Mouse (Mus musculus): ENCODE data around the gene Pih1d1. TPM values are rescaled to one million over a fixed set of nuclear protein-coding genes. Genes with fewer than 3 reads are reported as not detected.
"Not testable (repeated sequence)": the region's sequence is repeated elsewhere in the genome, so short reads cannot be mapped to it uniquely, and the experiment has no call there.

The Pih1d1 gene
- polyA plus RNA-seq (2021): 68.2 TPM

- POLR2A ChIA-PET: interaction anchor here (0.7 kb wide), 1 partner anchor 11 kb away, joined by 3 read pairs; no protein-coding TSS in a partner anchor
- no peaks in the 10 kb centered on the region for H3K27me3 ChIP-seq
- no peak for TF ChIP-seq CTCF (IDR thresholded peaks at IDR 0.05)
- DNase-seq (ENCODE audit: low read depth, low spot score) (peak; percentile 62), ATAC-seq (peak; percentile 83)
- in situ Hi-C loops (cut with MboI; ENCODE audit: low pct_unique_long_range_greater_than_20kb): no loop called here
- CTCF ChIA-PET: interaction anchor here (0.7 to 2.7 kb wide), 4 partner anchors 9 to 94 kb away, joined by 3 to 10 read pairs (median 4); partner anchors contain the start of genes Flt3l, Gm45713 and Slc17a7
These were observed at the start of gene Pih1d1, which contains the start of gene Aldh16a1 for GRCm38 (mm10) chr7:45154096-45154992. TSS of gene Pih1d1 (plus strand) at chr7:45154303. TSS of gene Aldh16a1 (minus strand) at chr7:45154584.

DNA sequence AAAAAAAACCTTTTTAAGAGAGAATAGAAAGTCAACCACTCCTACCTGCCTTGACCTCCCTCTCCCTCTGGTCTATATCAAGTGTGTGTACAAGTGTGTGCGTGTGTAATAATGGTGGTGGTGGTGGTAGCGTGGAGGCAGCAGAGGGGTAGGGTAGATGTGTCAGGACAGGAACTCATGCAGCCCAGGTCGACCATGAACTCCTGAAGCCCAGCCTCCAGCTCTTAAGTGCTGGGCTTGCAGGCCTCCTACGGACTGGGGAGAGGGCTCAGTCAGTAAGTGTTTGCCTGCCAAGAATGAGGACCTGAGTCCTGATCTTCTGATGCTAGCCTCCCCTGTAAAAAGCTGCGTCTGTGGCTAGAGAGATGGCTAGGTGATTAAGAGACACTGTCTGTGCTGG, 49.2 kb upstream of the Pih1d1 start:
- ATAC-seq (no peak), DNase-seq (ENCODE audit: low read depth, low spot score) (no peak)
- no peak for TF ChIP-seq CTCF (IDR thresholded peaks at IDR 0.05)
- POLR2A ChIA-PET: no interaction called here
- CTCF ChIA-PET: no interaction called here
- no peaks in the 10 kb centered on the region for H3K27me3 ChIP-seq
- in situ Hi-C loops (cut with MboI; ENCODE audit: low pct_unique_long_range_greater_than_20kb): no loop called here

- CTCF ChIA-PET: no interaction called here
- ATAC-seq: no peak
- in situ Hi-C loops (cut with MboI; ENCODE audit: low pct_unique_long_range_greater_than_20kb): no loop called here
These were observed 48.6 kb upstream of the Pih1d1 start for GRCm38 (mm10) chr7:45105491-45105890.

DNA sequence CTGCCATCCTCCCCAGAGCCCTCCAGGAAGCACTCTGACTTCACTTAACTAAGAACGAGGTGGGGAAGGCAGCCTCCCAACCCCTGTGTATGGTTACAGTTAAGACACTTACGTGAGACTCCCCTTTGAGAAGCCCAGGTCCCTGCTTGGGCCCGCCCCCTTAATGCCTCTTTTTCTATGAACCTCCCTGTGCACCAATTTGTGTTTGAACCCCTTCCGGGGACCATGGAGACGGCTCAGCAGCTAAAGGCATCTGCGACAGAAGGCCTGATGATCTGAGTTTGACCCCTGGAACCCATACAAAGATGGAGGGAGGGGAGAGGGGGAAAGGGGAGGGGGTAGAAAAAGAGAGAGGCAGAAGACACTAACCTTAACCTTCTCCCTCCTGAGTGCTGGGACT, 47.7 kb upstream of the Pih1d1 start:
- TF ChIP-seq CTCF (IDR thresholded peaks at IDR 0.05): no peak
- no peaks in the 10 kb centered on the region for H3K27me3 ChIP-seq
- CTCF ChIA-PET: no interaction called here
- in situ Hi-C loops (cut with MboI; ENCODE audit: low pct_unique_long_range_greater_than_20kb): no loop called here
- no peak for ATAC-seq
- POLR2A ChIA-PET: no interaction called here
- no peak for DNase-seq (ENCODE audit: low read depth, low spot score)

More at GRCm38 (mm10) chr7:45105491-45105890, 48.6 kb upstream of the Pih1d1 start:
- no peak for DNase-seq (ENCODE audit: low read depth, low spot score)
- TF ChIP-seq CTCF (IDR thresholded peaks at IDR 0.05): no peak
- no peaks in the 10 kb centered on the region for H3K27me3 ChIP-seq
- POLR2A ChIA-PET: no interaction called here

DNA sequence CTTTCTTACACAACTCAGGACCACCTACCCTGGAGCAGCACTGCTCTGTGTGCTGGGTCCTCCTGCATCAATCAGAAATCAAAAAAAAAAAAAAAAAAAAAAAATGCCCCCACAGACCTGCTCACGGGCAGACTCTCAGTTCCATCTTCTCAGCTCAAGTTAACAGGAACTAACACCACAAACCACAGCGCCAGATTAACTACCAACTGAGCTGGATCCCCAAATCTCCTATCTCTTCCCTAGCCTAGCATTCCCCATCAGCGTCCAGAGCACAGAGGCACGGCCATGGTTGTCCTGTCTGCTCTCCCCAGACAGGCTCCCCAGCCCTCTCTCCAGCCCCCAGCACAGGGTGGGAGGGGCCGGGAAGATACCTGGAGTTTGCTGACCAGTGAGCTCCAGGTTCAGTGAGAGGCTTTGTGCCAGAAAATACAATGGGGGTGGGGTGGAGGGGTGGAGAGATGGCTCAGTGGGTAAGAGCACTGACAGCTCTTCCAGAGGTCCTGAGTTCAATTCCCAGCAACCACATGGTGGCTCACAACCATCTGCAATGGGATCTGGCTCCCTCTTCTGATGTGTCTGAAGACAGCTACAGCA, 47.0 kb upstream of the Pih1d1 start:
- in situ Hi-C loops (cut with MboI; ENCODE audit: low pct_unique_long_range_greater_than_20kb): no loop called here
- DNase-seq (ENCODE audit: low read depth, low spot score) (no peak), ATAC-seq (no peak)
- ChIA-PET CTCF (no interaction called here), POLR2A (no interaction called here)
- no peaks in the 10 kb centered on the region for H3K27me3 ChIP-seq
- TF ChIP-seq CTCF (IDR thresholded peaks at IDR 0.05): no peak

GRCm38 (mm10) chr7:45110089-45110488, 44.0 kb upstream of the Pih1d1 start:
- ATAC-seq; in situ Hi-C loops (cut with MboI; ENCODE audit: low pct_unique_long_range_greater_than_20kb); DNase-seq (ENCODE audit: low read depth, low spot score); H3K27me3 ChIP-seq: not testable (repeated sequence)
- ChIA-PET CTCF (interaction anchor here (1.4 kb wide), 1 partner anchor 11 kb away, joined by 3 read pairs; no protein-coding TSS in a partner anchor), POLR2A (interaction anchor here (0.6 kb wide), 1 partner anchor 303 kb away, joined by 3 read pairs; no protein-coding TSS in a partner anchor)

DNA sequence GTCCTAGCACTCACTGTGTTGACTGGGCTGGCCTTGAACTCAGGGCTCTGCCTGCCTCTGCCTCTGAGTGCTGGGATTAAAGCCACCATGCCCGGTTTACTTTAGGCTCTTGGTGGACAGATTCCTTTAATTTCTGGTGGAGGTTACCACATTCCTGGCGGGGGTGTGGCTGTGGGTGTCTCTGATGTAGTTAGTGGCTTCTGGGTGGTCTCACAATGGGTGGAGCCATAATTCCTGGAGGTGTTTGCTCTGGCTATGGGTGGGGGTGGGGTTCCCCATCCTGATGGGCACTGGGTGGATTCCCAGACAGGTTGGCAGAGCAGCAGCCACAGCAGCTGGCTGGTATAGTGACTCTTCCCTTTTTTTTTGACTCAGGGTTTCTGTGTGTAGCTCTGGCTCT, 42.2 kb upstream of the Pih1d1 start:
- ChIA-PET POLR2A (no interaction called here), CTCF (interaction anchor here (0.9 to 1.2 kb wide), 2 partner anchors 24 to 32 kb away, joined by 3 read pairs; no protein-coding TSS in a partner anchor)
- in situ Hi-C loops (cut with MboI; ENCODE audit: low pct_unique_long_range_greater_than_20kb): no loop called here
- DNase-seq (ENCODE audit: low read depth, low spot score) (no peak), ATAC-seq (no peak)
- no peaks in the 10 kb centered on the region for H3K27me3 ChIP-seq
- TF ChIP-seq CTCF (IDR thresholded peaks at IDR 0.05): no peak

DNA sequence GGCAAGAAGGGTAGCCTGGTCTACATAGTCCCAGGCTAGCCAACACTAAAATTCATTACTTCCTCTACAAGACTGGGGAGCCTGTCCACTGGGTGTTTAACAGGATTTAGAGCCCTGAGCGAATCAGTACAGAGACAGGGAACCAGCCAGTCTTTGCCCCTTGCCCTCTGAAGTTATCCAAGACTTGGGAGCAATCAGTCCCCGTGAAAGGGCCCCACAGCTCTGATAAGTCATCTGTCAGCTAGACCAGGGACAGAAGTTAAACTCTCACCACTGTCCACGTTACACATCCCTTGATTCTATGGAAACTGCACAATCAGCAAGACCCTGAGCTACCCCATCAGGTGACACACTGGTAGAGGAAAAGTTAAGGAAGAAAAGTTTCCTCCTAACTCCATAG, 41.6 kb upstream of the Pih1d1 start:
- CTCF ChIA-PET: no interaction called here
- TF ChIP-seq CTCF (IDR thresholded peaks at IDR 0.05): no peak
- H3K27me3 ChIP-seq: no peaks in the 10 kb centered on the region
- POLR2A ChIA-PET: no interaction called here
- in situ Hi-C loops (cut with MboI; ENCODE audit: low pct_unique_long_range_greater_than_20kb): no loop called here
- DNase-seq (ENCODE audit: low read depth, low spot score) (no peak), ATAC-seq (no peak)

- CTCF ChIA-PET: no interaction called here
- in situ Hi-C loops (cut with MboI; ENCODE audit: low pct_unique_long_range_greater_than_20kb): no loop called here
- POLR2A ChIA-PET: no interaction called here
- TF ChIP-seq CTCF (IDR thresholded peaks at IDR 0.05): no peak
- ATAC-seq: no peak
- DNase-seq (ENCODE audit: low read depth, low spot score): no peak
- H3K27me3 ChIP-seq: no peaks in the 10 kb centered on the region
These were observed 40.6 kb upstream of the Pih1d1 start for GRCm38 (mm10) chr7:45113476-45113875.

DNA sequence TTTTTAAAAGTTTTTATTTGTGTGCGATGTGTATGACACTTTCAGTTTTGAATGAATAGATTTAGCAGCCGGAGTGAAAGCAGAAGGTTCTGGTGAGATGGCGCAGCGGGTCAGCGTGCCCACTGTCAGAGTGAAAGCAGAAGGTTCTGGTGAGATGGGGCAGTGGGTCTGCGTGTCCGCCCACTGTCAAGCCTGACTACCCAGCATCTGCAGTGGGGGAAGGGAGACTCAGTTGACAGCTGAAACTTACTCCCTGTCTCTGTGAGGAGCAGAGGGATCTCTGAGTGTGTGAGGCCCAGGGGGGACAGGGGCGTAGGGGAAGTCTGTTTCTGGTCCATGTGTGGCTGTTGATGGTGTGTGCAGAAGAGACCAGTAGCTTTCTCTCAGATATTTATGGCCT, 36.5 kb upstream of the Pih1d1 start:
- H3K27me3 ChIP-seq: no peaks in the 10 kb centered on the region
- POLR2A ChIA-PET: no interaction called here
- in situ Hi-C loops (cut with MboI; ENCODE audit: low pct_unique_long_range_greater_than_20kb): no loop called here
- ATAC-seq (no peak), DNase-seq (ENCODE audit: low read depth, low spot score) (no peak)
- CTCF ChIA-PET: interaction anchor here (1.0 kb wide), 1 partner anchor 10 kb away, joined by 3 read pairs; no protein-coding TSS in a partner anchor
- no peak for TF ChIP-seq CTCF (IDR thresholded peaks at IDR 0.05)

GRCm38 (mm10) chr7:45118336-45118735, 35.8 kb upstream of the Pih1d1 start:
- ChIA-PET CTCF (interaction anchor here (1.0 kb wide), 1 partner anchor 9 kb away, joined by 3 read pairs; no protein-coding TSS in a partner anchor), POLR2A (no interaction called here)
- ATAC-seq: no peak

More at GRCm38 (mm10) chr7:45118336-45118735, 35.8 kb upstream of the Pih1d1 start:
- DNase-seq (ENCODE audit: low read depth, low spot score): no peak
- TF ChIP-seq CTCF (IDR thresholded peaks at IDR 0.05): no peak
- in situ Hi-C loops (cut with MboI; ENCODE audit: low pct_unique_long_range_greater_than_20kb): no loop called here
- no peaks in the 10 kb centered on the region for H3K27me3 ChIP-seq

Data from Patski (cell line).